Mouse (Mus musculus): Measurements from ENCODE around the gene Snrpd3. TPM values are rescaled to one million over a fixed set of nuclear protein-coding genes. Genes with fewer than 3 reads are reported as not detected.

The Snrpd3 gene
- polyA plus RNA-seq, 1 experiment from 2014 or later: 207 TPM

GRCm38 (mm10) chr10:75579129-75579528 lies 61.8 kb downstream of the Snrpd3 start:
- WGBS (ENCODE audit: missing documents): 94% methylated on average over 6 of the region's 6 CpGs
- Histone ChIP-seq H3K27ac (no peak overlapping the region), H3K4me3 (ENCODE audit: inconsistent target) (no peak overlapping the region)

DNA sequence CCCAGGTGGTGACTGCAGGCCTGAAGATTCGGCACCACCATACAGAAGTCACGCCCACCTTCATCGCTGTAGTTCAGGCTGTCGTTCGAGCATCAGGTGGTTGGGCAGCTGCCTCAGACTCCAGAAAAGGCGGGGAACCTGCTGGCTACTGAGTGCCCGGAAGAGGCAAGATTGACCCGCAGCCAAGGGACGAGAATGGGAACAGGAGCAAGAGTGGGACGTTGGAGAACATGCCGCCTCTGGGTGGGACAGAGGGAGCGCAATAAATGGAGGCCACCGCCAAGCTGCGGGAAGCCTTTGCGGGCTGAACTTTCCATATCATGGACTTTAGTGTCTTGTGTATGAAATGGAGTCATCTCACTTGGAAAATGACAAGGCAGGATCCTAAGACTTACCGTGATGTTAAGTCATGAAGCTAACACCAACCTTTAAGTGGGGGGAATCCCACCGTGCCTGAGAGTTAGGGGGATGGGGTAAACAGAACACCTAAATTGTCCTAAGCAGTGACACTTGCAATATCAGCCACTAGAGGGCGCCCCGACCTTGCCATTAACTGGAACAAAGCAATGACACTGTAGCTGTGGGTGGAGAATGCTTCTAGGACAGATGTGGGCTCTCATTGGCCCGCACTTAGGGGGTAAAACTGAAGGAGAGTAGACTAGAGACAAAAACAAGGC lies 68.7 kb downstream of the Snrpd3 start:
- Histone ChIP-seq H3K4me3 (ENCODE audit: inconsistent target) (no peak overlapping the region), H3K79me2 (ENCODE audit: inconsistent target) (no peaks in the 10 kb centered on the region), H3K27ac (no peak overlapping the region), H3K36me3 (ENCODE audit: inconsistent target) (no peaks in the 10 kb centered on the region)
- 19% methylated on average over 20 of the region's 20 CpGs for WGBS (ENCODE audit: missing documents)

More at GRCm38 (mm10) chr10:75579129-75579528, 61.8 kb downstream of the Snrpd3 start:
- H3K79me2 ChIP-seq (ENCODE audit: inconsistent target): no peaks in the 10 kb centered on the region
- no peaks in the 10 kb centered on the region for H3K36me3 ChIP-seq (ENCODE audit: inconsistent target)

DNA sequence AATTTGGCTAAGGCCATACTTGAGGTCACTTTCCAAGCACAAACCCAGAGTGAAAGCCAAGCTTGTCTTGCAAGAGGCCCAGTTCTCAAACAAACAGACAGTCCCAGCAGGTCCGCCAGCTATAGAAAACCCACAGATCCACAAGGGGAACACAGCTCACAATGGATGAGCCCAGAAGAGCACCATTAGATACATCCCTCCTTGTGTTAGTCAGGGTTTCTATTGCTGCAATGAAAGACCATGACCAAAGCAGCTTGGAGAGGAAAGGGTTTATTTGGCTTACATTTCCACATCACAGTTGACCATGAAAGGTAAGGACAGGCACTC lies 69.2 kb downstream of the Snrpd3 start:
- Histone ChIP-seq H3K4me3 (ENCODE audit: inconsistent target) (no peak overlapping the region), H3K36me3 (ENCODE audit: inconsistent target) (no peaks in the 10 kb centered on the region), H3K79me2 (ENCODE audit: inconsistent target) (no peaks in the 10 kb centered on the region), H3K27ac (no peak overlapping the region)
- 100% methylated on average over 1 of the region's 1 CpGs for WGBS (ENCODE audit: missing documents)

Other genes with a start within 250 kb of the Snrpd3 start
- 0.11 to 0.39 TPM (median 0.27 TPM) in 3 replicates for gene Adora2a, start 200.7 kb upstream of the Snrpd3 start, polyA plus RNA-seq (2018)
- gene Upb1, start 116.4 kb upstream of the Snrpd3 start, polyA plus RNA-seq (2018): 0.24 TPM in 1 of 3 replicates, not detected in the others
- gene Gucd1, start 421 bp downstream of the Snrpd3 start, polyA plus RNA-seq (2018): 11.2 to 15.3 TPM (median 12.4 TPM) in 3 replicates
- gene Lrrc75b, start 42.8 kb downstream of the Snrpd3 start, polyA plus RNA-seq (2018): not detected in 3 replicates
- gene Ggt1, start 44.1 kb downstream of the Snrpd3 start, polyA plus RNA-seq (2018): not detected in 3 replicates
- gene Ggt5, start 71.8 kb downstream of the Snrpd3 start, polyA plus RNA-seq (2018): 3.4 to 4.1 TPM (median 3.5 TPM) in 3 replicates
- 0.07 TPM in 1 of 3 replicates, not detected in the others for gene Susd2, start 126.5 kb downstream of the Snrpd3 start, polyA plus RNA-seq (2018)
- 19.2 to 42.5 TPM (median 19.8 TPM) in 3 replicates for gene Cabin1, start 246.8 kb downstream of the Snrpd3 start, polyA plus RNA-seq (2018)

All from macrophage (primary cell).